Mouse (Mus musculus) layer of hippocampus, postnatal 14 days (tissue): ENCODE results near the gene Card9. TPM values are rescaled to one million over a fixed set of nuclear protein-coding genes. Genes with fewer than 3 reads are reported as not detected.

Source experiments
- DNase-seq, 2 experiments: peaks; one replicate each; pipeline ENCODE4 v3.0.0; 2021 to 2022; ENCODE audit warnings: low spot score in 2 of 2, mixed read lengths in 1 of 2
- total RNA-seq, 2 experiments: library from RNA; stranded (reverse); gene quantifications; 2 replicates each; pipeline ENCODE4 v1.2.3; 2021

Gene Card9
- total RNA-seq, 2 experiments from 2014 or later: 2.5 to 2.6 TPM

GRCm38 (mm10) chr2:26363481-26363880, 2.8 kb upstream of the Card9 start:
- DNase-seq: no peak

GRCm38 (mm10) chr2:26362991-26363390, 2.3 kb upstream of the Card9 start:
- DNase-seq: no peak

- DNase-seq: no peak
Measured at GRCm38 (mm10) chr2:26359983-26360382, 735 bp downstream of the Card9 start.

- no peak for DNase-seq
Measured at GRCm38 (mm10) chr2:26358667-26359320, 1.9 kb downstream of the Card9 start.

GRCm38 (mm10) chr2:26357484-26357883, 3.2 kb downstream of the Card9 start:
- DNase-seq: no peak

GRCm38 (mm10) chr2:26356678-26357077, 4.0 kb downstream of the Card9 start:
- no peak for DNase-seq

- no peak for DNase-seq
Measured at GRCm38 (mm10) chr2:26356231-26356630, 4.5 kb downstream of the Card9 start.

- DNase-seq: no peak
Measured at GRCm38 (mm10) chr2:26354401-26354800, 6.3 kb downstream of the Card9 start.

GRCm38 (mm10) chr2:26353066-26353980, 7.4 kb downstream of the Card9 start:
- DNase-seq: peak in 1 of 2 experiments; percentile 54

GRCm38 (mm10) chr2:26352291-26352910, 8.3 kb downstream of the Card9 start:
- DNase-seq: no peak

- peak; percentile 93 to 95 for DNase-seq
Measured at GRCm38 (mm10) chr2:26351358-26352290, 9.1 kb downstream of the Card9 start, which contains the start of gene Dnlz. Dnlz (minus strand) TSS chr2:26352110.

GRCm38 (mm10) chr2:26348241-26348640, 12.5 kb downstream of the Card9 start:
- DNase-seq: no peak

GRCm38 (mm10) chr2:26342609-26343490, 17.9 kb downstream of the Card9 start:
- no peak for DNase-seq

- DNase-seq: peak; percentile 38 to 42
Measured at GRCm38 (mm10) chr2:26342044-26342443, 18.7 kb downstream of the Card9 start.

GRCm38 (mm10) chr2:26341510-26341981, 19.2 kb downstream of the Card9 start:
- DNase-seq: no peak

GRCm38 (mm10) chr2:26339204-26339551, 21.5 kb downstream of the Card9 start:
- no peak for DNase-seq

GRCm38 (mm10) chr2:26338302-26339203, 22.2 kb downstream of the Card9 start:
- no peak for DNase-seq

- DNase-seq: peak in 1 of 2 experiments; percentile 39
Measured at GRCm38 (mm10) chr2:26330702-26331101, 30.0 kb downstream of the Card9 start.
